ENCODE assay signal across 15 mouse cellular contexts in the genomic region with DNA sequence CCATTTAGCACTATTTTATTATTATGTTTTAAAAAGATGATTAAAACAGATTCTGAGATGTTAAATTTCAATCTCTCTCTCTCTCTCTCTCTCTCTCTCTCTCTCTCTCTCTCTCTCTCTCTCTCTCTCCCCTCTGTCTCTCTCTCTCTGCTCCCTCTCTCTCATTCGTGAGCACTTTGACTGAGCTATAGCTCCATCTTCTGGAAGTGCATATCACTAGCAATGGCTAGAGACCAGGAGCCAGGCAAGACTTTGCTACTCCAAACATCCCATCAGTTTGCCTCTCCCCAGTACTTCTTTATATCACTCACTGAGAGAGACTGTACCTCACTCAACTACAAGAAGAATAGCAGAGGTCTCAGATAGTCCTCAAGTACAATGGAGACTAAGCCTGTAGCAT.
DNase-seq lines count a peak whose midpoint lies in the region; ATAC-seq and TF ChIP-seq lines count a peak whose summit lies in the region.
"Had no signal": no experiment of that assay in that cellular context is flagged by ENCODE, and none has a peak within 500 bp of the region (broad histone marks: within the 10 kb centered on the region; RNA-seq: fewer than 3 reads in every experiment).

No protein-coding gene starts in this region.

- no peak overlapping the region for H3K4me3 ChIP-seq in kidney, postnatal 0 days (replicated peaks; ENCODE audit: low read depth, low read length)
- H3K4me3 ChIP-seq in kidney, embryonic 16.5 days (ENCODE audit: low read length): no peak overlapping the region
- H3K4me3 ChIP-seq: embryonic facial prominence, embryonic 13.5 days; hindbrain, embryonic 10.5 days; megakaryocyte, embryonic 14.5 days; neural tube, embryonic 15.5 days had no signal

- H3K4me2 ChIP-seq in kidney, postnatal 0 days (ENCODE audit: low read length): no peak overlapping the region
- H3K4me2 ChIP-seq in kidney, embryonic 16.5 days (replicated peaks; ENCODE audit: low read depth, low read length): no peak overlapping the region
- H3K4me2 ChIP-seq: embryonic facial prominence, embryonic 13.5 days; neural tube, embryonic 15.5 days had no signal

- H3K27ac ChIP-seq in kidney, postnatal 0 days: no peak overlapping the region
- no peak overlapping the region for H3K27ac ChIP-seq in kidney, embryonic 16.5 days (ENCODE audit: low read length)
- H3K27ac ChIP-seq: embryonic facial prominence, embryonic 13.5 days; hindbrain, embryonic 10.5 days; neural tube, embryonic 15.5 days had no signal

- no peaks in the 10 kb centered on the region for H3K4me1 ChIP-seq in kidney, postnatal 0 days (replicated peaks; ENCODE audit: insufficient read depth, low read length)
- H3K4me1 ChIP-seq in kidney, embryonic 16.5 days (ENCODE audit: insufficient read depth, low read length): no peaks in the 10 kb centered on the region
- H3K4me1 ChIP-seq: embryonic facial prominence, embryonic 13.5 days; hindbrain, embryonic 10.5 days; megakaryocyte, embryonic 14.5 days; neural tube, embryonic 15.5 days had no signal

- peak; percentile 60; the same call in 1 of the 2 replicates for TF ChIP-seq CTCF in kidney, postnatal 0 days (IDR thresholded peaks at IDR 0.05; ENCODE audit: low read depth)

- H3K9ac ChIP-seq in kidney, postnatal 0 days (ENCODE audit: low read depth, low read length): no peak overlapping the region
- no peak overlapping the region for H3K9ac ChIP-seq in kidney, embryonic 16.5 days (replicated peaks; ENCODE audit: low read length)
- H3K9ac ChIP-seq: embryonic facial prominence, embryonic 13.5 days; neural tube, embryonic 15.5 days had no signal

- DNase-seq in cerebellum, postnatal 14 days: peak; percentile 6 to 24
- peak; percentile 38 for DNase-seq in kidney, postnatal 0 days (ENCODE audit: low spot score)
- peak; percentile 18 for DNase-seq in right cerebral cortex, adult 18-20 months
- no peak for DNase-seq in right cerebral cortex, postnatal 14 days
- peak; percentile 15 for DNase-seq in telencephalon, adult 2 months (ENCODE audit: low read depth, low spot score)
- DNase-seq: B cell, adult 2 months; gastrocnemius, postnatal 36 days; kidney, postnatal 25 days had no signal

- no peak for ATAC-seq in cerebellum, adult (ENCODE audit: insufficient number of reproducible peaks, low FRiP score, low TSS enrichment)
- no peak for ATAC-seq in kidney, postnatal 0 days (replicated peaks; ENCODE audit: low FRiP score, low read depth)
- no peak for ATAC-seq in kidney, embryonic 16.5 days (ENCODE audit: low FRiP score, low TSS enrichment)
- ATAC-seq in activated CD4-positive, CD25-positive, alpha-beta regulatory T cell, adult 4 months: no peak

- no peaks in the 10 kb centered on the region for H3K36me3 ChIP-seq in kidney, postnatal 0 days (ENCODE audit: insufficient read depth, low read length)
- H3K36me3 ChIP-seq in kidney, embryonic 16.5 days (ENCODE audit: insufficient read depth, low read length): no peaks in the 10 kb centered on the region
- H3K36me3 ChIP-seq: embryonic facial prominence, embryonic 13.5 days; hindbrain, embryonic 10.5 days; neural tube, embryonic 15.5 days had no signal

- no peaks in the 10 kb centered on the region for H3K27me3 ChIP-seq in kidney, postnatal 0 days (ENCODE audit: insufficient read depth, low read length)
- no peaks in the 10 kb centered on the region for H3K27me3 ChIP-seq in kidney, embryonic 16.5 days (ENCODE audit: insufficient read depth, low read length)
- H3K27me3 ChIP-seq: embryonic facial prominence, embryonic 13.5 days; megakaryocyte, embryonic 14.5 days; neural tube, embryonic 15.5 days had no signal

- 3% methylated on average over 1 of the region's 1 CpGs for WGBS in kidney, postnatal 0 days
- 9% methylated on average over 1 of the region's 1 CpGs for WGBS in kidney, embryonic 16.5 days

- no peaks in the 10 kb centered on the region for H3K9me3 ChIP-seq in kidney, postnatal 0 days (replicated peaks; ENCODE audit: low read length)
- H3K9me3 ChIP-seq in kidney, embryonic 16.5 days (ENCODE audit: low read length): no peaks in the 10 kb centered on the region
- H3K9me3 ChIP-seq: embryonic facial prominence, embryonic 13.5 days; hindbrain, embryonic 10.5 days; megakaryocyte, embryonic 14.5 days; neural tube, embryonic 15.5 days had no signal
